Mouse (Mus musculus): ENCODE data around the gene Rdh8.

Gene Rdh8

GRCm38 (mm10) chr9:20837184-20837947, 19.1 kb downstream of the Rdh8 start:
- DNase-seq = no peak

- DNase-seq = no peak
Measured at GRCm38 (mm10) chr9:20838931-20839330, 20.6 kb downstream of the Rdh8 start.

GRCm38 (mm10) chr9:20842211-20842610, 23.9 kb downstream of the Rdh8 start:
- DNase-seq = no peak

- peak; percentile 13 for DNase-seq
Measured at GRCm38 (mm10) chr9:20842670-20843069, 24.4 kb downstream of the Rdh8 start.

GRCm38 (mm10) chr9:20850179-20850578, 31.9 kb downstream of the Rdh8 start:
- no peak for DNase-seq

- DNase-seq = no peak
Measured at GRCm38 (mm10) chr9:20857131-20857530, 38.8 kb downstream of the Rdh8 start.

GRCm38 (mm10) chr9:20859926-20860325, 41.6 kb downstream of the Rdh8 start:
- DNase-seq = no peak

- DNase-seq = no peak
Measured at GRCm38 (mm10) chr9:20861821-20862220, 43.5 kb downstream of the Rdh8 start.

GRCm38 (mm10) chr9:20862225-20862624, 43.9 kb downstream of the Rdh8 start:
- DNase-seq = no peak

- DNase-seq = no peak
Measured at GRCm38 (mm10) chr9:20866879-20867278, 48.6 kb downstream of the Rdh8 start.

- peak; percentile 90 for DNase-seq
Measured at GRCm38 (mm10) chr9:20868448-20869001, 50.2 kb downstream of the Rdh8 start, which contains the start of gene A230050P20Rik. A230050P20Rik (plus strand) TSS chr9:20868642.

GRCm38 (mm10) chr9:20869246-20869645, 50.9 kb downstream of the Rdh8 start:
- no peak for DNase-seq

GRCm38 (mm10) chr9:20870211-20871173, 52.2 kb downstream of the Rdh8 start:
- DNase-seq = no peak

GRCm38 (mm10) chr9:20872991-20873390, 54.7 kb downstream of the Rdh8 start:
- DNase-seq = no peak

- no peak for DNase-seq
Measured at GRCm38 (mm10) chr9:20873521-20873920, 55.2 kb downstream of the Rdh8 start.

GRCm38 (mm10) chr9:20875021-20875790, 56.9 kb downstream of the Rdh8 start:
- peak; percentile 66 for DNase-seq
